Mouse (Mus musculus) gonadal fat pad, adult 2 months (tissue): ENCODE data around the gene Gba2. TPM values are rescaled to one million over a fixed set of nuclear protein-coding genes. Genes with fewer than 3 reads are reported as not detected.

Source experiments
- DNase-seq: peaks from one replicate; pipeline ENCODE4 v3.0.0-alpha.2; 2012; ENCODE audit warnings: low read depth
- polyA plus RNA-seq: library from polyadenylated mRNA; depleted of rRNA; stranded (reverse); fragments of >200 nt; gene quantifications from 2 replicates; pipeline ENCODE4 v1.2.3, GENCODE M21; 2012

Gene Gba2
- polyA plus RNA-seq, 1 experiment: 23.9 TPM

GRCm38 (mm10) chr4:43581381-43581780 lies 2.7 kb upstream of the Gba2 start:
- DNase-seq: no peak

GRCm38 (mm10) chr4:43580721-43581120 lies 2.0 kb upstream of the Gba2 start:
- DNase-seq: no peak

- DNase-seq: no peak
Observed at GRCm38 (mm10) chr4:43579731-43580130, 1.1 kb upstream of the Gba2 start.

- DNase-seq: no peak
Observed at GRCm38 (mm10) chr4:43579256-43579655, 583 bp upstream of the Gba2 start.

GRCm38 (mm10) chr4:43577237-43577881 lies 1.3 kb downstream of the Gba2 start:
- DNase-seq: no peak

GRCm38 (mm10) chr4:43575356-43575755 lies 3.3 kb downstream of the Gba2 start:
- no peak for DNase-seq

GRCm38 (mm10) chr4:43573561-43573960 lies 5.1 kb downstream of the Gba2 start:
- DNase-seq: no peak

GRCm38 (mm10) chr4:43571395-43572045 lies 7.2 kb downstream of the Gba2 start:
- DNase-seq: no peak

- no peak for DNase-seq
Observed at GRCm38 (mm10) chr4:43567140-43567539, 11.5 kb downstream of the Gba2 start.

- no peak for DNase-seq
Observed at GRCm38 (mm10) chr4:43564231-43564630, 14.4 kb downstream of the Gba2 start.

GRCm38 (mm10) chr4:43563601-43563875 lies 15.1 kb downstream of the Gba2 start:
- no peak for DNase-seq

GRCm38 (mm10) chr4:43562769-43563600 lies 15.7 kb downstream of the Gba2 start:
- no peak for DNase-seq

GRCm38 (mm10) chr4:43561997-43562768 lies 16.5 kb downstream of the Gba2 start, which contains the start of the genes Creb3 and Tln1:
Gene Creb3 (plus strand): TSS chr4:43562332.
Gene Tln1 (minus strand): TSS chr4:43562691.
- peak; percentile 85 for DNase-seq

- no peak for DNase-seq
Observed at GRCm38 (mm10) chr4:43561436-43561996, 17.2 kb downstream of the Gba2 start.

GRCm38 (mm10) chr4:43560976-43561375 lies 17.7 kb downstream of the Gba2 start:
- DNase-seq: no peak

- DNase-seq: no peak
Observed at GRCm38 (mm10) chr4:43560243-43560611, 18.4 kb downstream of the Gba2 start.

GRCm38 (mm10) chr4:43559519-43560242 lies 19.0 kb downstream of the Gba2 start:
- DNase-seq: no peak

- no peak for DNase-seq
Observed at GRCm38 (mm10) chr4:43558631-43559356, 19.9 kb downstream of the Gba2 start.

GRCm38 (mm10) chr4:43558028-43558630 lies 20.5 kb downstream of the Gba2 start:
- no peak for DNase-seq

GRCm38 (mm10) chr4:43555926-43556325 lies 22.7 kb downstream of the Gba2 start:
- DNase-seq: no peak
